Mouse (Mus musculus): Measurements from ENCODE around the gene Fbxo6. TPM values are rescaled to one million over a fixed set of nuclear protein-coding genes. Genes with fewer than 3 reads are reported as not detected.
"Not testable (repeated sequence)": the region's sequence is repeated elsewhere in the genome, so short reads cannot be mapped to it uniquely, and the experiment has no call there.

Gene Fbxo6
- total RNA-seq (2018; cell fraction: chromatin; rRNA removed) = 10 to 100 TPM in 19 of 26 experiments, 1 to 10 TPM in 7; 4.7 to 21.0 (median 12.7) TPM
- 10 to 100 TPM; 37.5 to 60.3 (median 50.6) TPM for total RNA-seq (2018; cell fraction: cytosol; rRNA removed)
- total RNA-seq (2018; cell fraction: nucleus; rRNA removed) = 10 to 100 TPM; 14.4 to 32.4 (median 23.2) TPM
- 31.9 to 51.1 TPM (median 41.3 TPM) in 3 replicates for polyA plus RNA-seq (2018)

GRCm38 (mm10) chr4:148151267-148152168, at the start of gene Fbxo6:
TSS of gene Fbxo6 (minus strand) at chr4:148152140.
- Histone ChIP-seq H3K27ac (peak within 1 kb of the TSS; percentile 75), H3K36me3 (ENCODE audit: inconsistent target) (peaks cover 29% of the 10 kb centered on the region), H3K79me2 (ENCODE audit: inconsistent target) (peaks cover 6% of the 10 kb centered on the region; the same call in 1 of the 2 replicates), H3K4me3 (ENCODE audit: inconsistent target) (peak within 1 kb of the TSS; percentile 69)
- under 1% methylated on average over 55 of the region's 67 CpGs for WGBS (ENCODE audit: missing documents)

GRCm38 (mm10) chr4:148198721-148199120, 46.8 kb upstream of the Fbxo6 start:
- H3K4me3 ChIP-seq (ENCODE audit: inconsistent target) = no peak overlapping the region
- H3K27ac ChIP-seq = no peak overlapping the region
- H3K79me2 ChIP-seq (ENCODE audit: inconsistent target) = no peaks in the 10 kb centered on the region
- WGBS (ENCODE audit: missing documents) = 68% methylated on average over 10 of the region's 10 CpGs
- no peaks in the 10 kb centered on the region for H3K36me3 ChIP-seq (ENCODE audit: inconsistent target)

DNA sequence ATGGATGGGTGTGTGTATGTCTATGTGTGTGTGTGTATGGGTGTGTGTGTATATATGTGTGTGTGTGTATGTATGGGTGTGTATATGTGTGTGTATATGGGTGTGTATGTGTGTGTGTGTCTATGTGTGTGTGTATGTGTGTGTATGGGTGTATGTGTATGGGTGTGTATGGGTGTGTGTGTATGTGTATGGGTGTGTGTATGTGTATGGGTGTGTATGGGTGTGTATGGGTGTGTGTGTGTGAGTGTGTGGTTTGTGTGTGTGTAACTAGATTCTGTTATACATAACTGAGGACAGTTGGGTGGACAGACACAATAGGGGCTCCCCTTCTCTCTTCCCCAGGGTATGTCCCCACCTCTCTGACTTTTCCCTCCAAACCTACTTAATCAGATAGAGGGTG, 42.5 kb upstream of the Fbxo6 start:
- no peaks in the 10 kb centered on the region for H3K36me3 ChIP-seq (ENCODE audit: inconsistent target)
- no peak overlapping the region for H3K27ac ChIP-seq
- no peaks in the 10 kb centered on the region for H3K79me2 ChIP-seq (ENCODE audit: inconsistent target)
- H3K4me3 ChIP-seq (ENCODE audit: inconsistent target) = no peak overlapping the region

DNA sequence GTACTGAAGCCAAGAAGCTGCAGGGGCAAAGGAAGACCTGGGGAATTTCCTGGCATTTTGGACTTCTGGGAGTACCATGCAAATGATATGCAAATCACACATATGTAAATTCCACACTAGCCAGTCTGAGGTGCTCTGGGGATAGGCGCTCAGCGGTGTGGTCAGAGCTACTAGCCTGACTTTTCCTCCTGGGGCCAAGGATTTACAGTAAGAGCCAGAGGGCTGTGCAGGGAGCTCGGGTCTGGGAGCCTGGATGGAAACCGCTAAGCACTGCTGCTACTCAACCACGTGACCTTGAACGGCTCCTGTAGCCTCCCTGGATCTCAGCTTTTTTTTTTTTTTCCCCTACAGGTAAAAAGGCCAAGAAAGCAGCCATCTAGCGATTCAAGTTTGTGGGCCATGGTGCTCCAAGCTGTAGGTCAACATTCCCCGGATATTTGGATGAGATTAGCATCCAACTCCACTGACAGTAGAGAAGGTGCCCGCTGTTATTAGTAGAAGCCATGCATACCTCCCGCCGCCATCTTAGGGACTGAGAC, 40.8 kb upstream of the Fbxo6 start:
- Histone ChIP-seq H3K27ac (no peak overlapping the region), H3K79me2 (ENCODE audit: inconsistent target) (no peaks in the 10 kb centered on the region), H3K4me3 (ENCODE audit: inconsistent target) (no peak overlapping the region), H3K36me3 (ENCODE audit: inconsistent target) (no peaks in the 10 kb centered on the region)
- 43% methylated on average over 11 of the region's 11 CpGs for WGBS (ENCODE audit: missing documents)

DNA sequence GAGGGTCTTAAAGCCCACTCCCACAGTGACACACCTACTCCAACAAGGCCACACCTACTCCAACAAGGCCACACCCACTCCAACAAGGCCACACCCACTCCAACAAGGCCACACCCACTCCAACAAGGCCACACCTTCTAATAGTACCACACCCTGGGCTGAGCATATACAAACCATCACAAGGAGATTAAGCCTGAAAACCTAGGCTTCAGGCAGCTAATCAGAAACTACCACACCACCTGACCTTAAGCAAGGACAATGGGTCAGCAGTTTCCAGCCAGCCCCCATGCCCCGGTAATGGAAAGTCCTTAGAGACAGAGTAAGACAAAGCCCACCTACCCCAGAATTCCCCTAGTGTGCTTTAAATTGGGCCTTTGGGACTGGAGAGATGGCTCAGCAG, 36.8 kb upstream of the Fbxo6 start:
- H3K27ac ChIP-seq; H3K4me3 ChIP-seq (ENCODE audit: inconsistent target); H3K79me2 ChIP-seq (ENCODE audit: inconsistent target); H3K36me3 ChIP-seq (ENCODE audit: inconsistent target): not testable (repeated sequence)
- 100% methylated on average over 1 of the region's 1 CpGs for WGBS (ENCODE audit: missing documents)

GRCm38 (mm10) chr4:148185819-148186218, 33.9 kb upstream of the Fbxo6 start:
- Histone ChIP-seq H3K27ac (no peak overlapping the region), H3K4me3 (ENCODE audit: inconsistent target) (no peak overlapping the region), H3K79me2 (ENCODE audit: inconsistent target) (no peaks in the 10 kb centered on the region), H3K36me3 (ENCODE audit: inconsistent target) (no peaks in the 10 kb centered on the region)
- 80% methylated on average over 4 of the region's 4 CpGs for WGBS (ENCODE audit: missing documents)

GRCm38 (mm10) chr4:148184564-148184963, 32.6 kb upstream of the Fbxo6 start:
- no peak overlapping the region for H3K27ac ChIP-seq
- H3K4me3 ChIP-seq (ENCODE audit: inconsistent target) = no peak overlapping the region
- no peaks in the 10 kb centered on the region for H3K36me3 ChIP-seq (ENCODE audit: inconsistent target)
- WGBS (ENCODE audit: missing documents) = 74% methylated on average over 9 of the region's 9 CpGs
- H3K79me2 ChIP-seq (ENCODE audit: inconsistent target) = no peaks in the 10 kb centered on the region

GRCm38 (mm10) chr4:148182363-148182762, 30.4 kb upstream of the Fbxo6 start:
- no peaks in the 10 kb centered on the region for H3K79me2 ChIP-seq (ENCODE audit: inconsistent target)
- H3K27ac ChIP-seq = no peak overlapping the region
- H3K4me3 ChIP-seq (ENCODE audit: inconsistent target) = no peak overlapping the region
- H3K36me3 ChIP-seq (ENCODE audit: inconsistent target) = no peaks in the 10 kb centered on the region
- 45% methylated on average over 8 of the region's 8 CpGs for WGBS (ENCODE audit: missing documents)

DNA sequence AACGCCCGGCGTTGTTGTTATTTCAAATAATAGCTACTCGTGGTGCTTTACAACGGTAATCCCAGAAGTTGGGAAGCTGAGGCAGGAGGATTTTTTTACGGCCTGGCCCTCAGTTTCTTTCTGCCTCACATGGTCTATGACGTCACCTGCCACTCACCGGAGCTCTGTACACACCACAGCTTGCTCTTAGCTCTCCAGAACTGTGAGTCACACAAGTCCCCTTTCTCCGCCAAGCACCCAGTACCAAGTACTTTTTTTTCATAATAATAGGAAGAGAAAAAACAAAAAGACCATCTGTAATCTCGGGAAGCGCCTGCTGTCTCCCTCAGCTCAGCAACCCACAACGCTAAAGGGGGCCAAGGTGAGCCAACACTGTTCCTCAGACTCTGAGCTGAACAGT, 29.5 kb upstream of the Fbxo6 start:
- Histone ChIP-seq H3K79me2 (ENCODE audit: inconsistent target) (no peaks in the 10 kb centered on the region), H3K4me3 (ENCODE audit: inconsistent target) (no peak overlapping the region), H3K36me3 (ENCODE audit: inconsistent target) (no peaks in the 10 kb centered on the region), H3K27ac (no peak overlapping the region)
- WGBS (ENCODE audit: missing documents) = 86% methylated on average over 12 of the region's 12 CpGs

DNA sequence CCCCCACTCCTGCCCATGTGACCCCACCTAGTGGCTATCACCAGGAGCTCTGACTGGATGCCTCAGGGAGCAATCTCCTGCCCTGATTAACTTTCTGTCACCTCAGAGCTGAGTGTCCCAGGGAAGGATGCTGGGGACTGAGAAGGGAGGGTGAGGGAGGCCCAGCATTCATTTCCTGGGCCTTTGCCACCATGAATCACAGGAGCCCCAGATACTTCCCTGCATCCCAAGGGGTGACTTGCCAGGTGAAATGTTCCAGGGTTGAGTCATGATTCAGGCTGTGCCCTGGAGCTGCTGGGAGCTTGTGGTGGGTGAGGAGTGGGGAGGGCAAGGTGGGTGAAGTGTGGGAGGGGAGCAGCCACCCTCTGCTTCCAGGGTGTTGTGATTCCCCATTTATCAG, 25.8 kb upstream of the Fbxo6 start:
- no peak overlapping the region for H3K4me3 ChIP-seq (ENCODE audit: inconsistent target)
- H3K36me3 ChIP-seq (ENCODE audit: inconsistent target) = no peaks in the 10 kb centered on the region
- H3K27ac ChIP-seq = no peak overlapping the region
- H3K79me2 ChIP-seq (ENCODE audit: inconsistent target) = no peaks in the 10 kb centered on the region

DNA sequence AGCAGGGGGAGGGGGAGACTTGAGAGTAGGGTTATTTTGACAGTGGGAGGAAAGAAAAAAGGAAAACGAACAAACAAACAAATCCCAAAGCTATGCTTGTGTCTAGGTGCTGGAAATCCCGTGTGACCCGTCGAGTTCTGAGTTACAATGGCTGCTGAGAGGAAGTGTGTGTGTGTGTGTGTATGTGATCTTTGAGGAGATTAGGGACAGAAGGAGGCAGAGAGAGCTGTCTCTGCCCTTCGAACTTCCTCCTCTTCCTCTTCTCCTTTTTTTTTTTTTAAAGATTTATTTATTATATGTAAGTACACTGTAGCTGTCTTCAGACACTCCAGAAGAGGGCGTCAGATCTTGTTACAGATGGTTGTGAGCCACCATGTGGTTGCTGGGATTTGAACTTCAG, 24.7 kb upstream of the Fbxo6 start:
- 8% methylated on average over 4 of the region's 6 CpGs for WGBS (ENCODE audit: missing documents)
- not testable (repeated sequence) for H3K4me3 ChIP-seq (ENCODE audit: inconsistent target)

DNA sequence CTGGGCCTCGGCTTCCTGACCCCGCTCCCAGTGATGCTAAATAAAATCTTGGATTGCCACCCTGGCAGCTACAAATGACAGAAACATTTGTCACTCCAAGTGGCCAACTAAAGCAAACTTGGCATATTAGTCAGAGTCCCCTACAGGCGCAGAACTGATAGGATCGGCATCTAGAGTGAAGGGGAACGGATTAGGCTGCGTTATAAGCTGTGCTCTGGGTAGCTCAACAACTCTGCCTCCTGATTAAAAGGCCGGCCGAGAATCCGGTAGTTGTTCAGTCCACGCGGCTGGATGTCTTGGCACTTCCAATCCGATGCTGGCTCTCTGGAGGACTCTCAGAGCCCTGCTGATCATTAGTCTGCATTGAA, 22.5 kb upstream of the Fbxo6 start:
- Histone ChIP-seq H3K27ac (no peak overlapping the region), H3K36me3 (ENCODE audit: inconsistent target) (no peaks in the 10 kb centered on the region), H3K4me3 (ENCODE audit: inconsistent target) (no peak overlapping the region), H3K79me2 (ENCODE audit: inconsistent target) (no peaks in the 10 kb centered on the region)
- WGBS (ENCODE audit: missing documents) = 33% methylated on average over 12 of the region's 12 CpGs

More for the DNA sequence above, 24.7 kb upstream of the Fbxo6 start:
- not testable (repeated sequence) for H3K27ac ChIP-seq; H3K36me3 ChIP-seq (ENCODE audit: inconsistent target); H3K79me2 ChIP-seq (ENCODE audit: inconsistent target)

GRCm38 (mm10) chr4:148173811-148174494, 22.0 kb upstream of the Fbxo6 start:
- Histone ChIP-seq H3K27ac (no peak overlapping the region), H3K79me2 (ENCODE audit: inconsistent target) (no peaks in the 10 kb centered on the region), H3K4me3 (ENCODE audit: inconsistent target) (no peak overlapping the region), H3K36me3 (ENCODE audit: inconsistent target) (no peaks in the 10 kb centered on the region)
- WGBS (ENCODE audit: missing documents) = 9% methylated on average over 30 of the region's 30 CpGs

GRCm38 (mm10) chr4:148171261-148171660, 19.3 kb upstream of the Fbxo6 start:
- Histone ChIP-seq H3K27ac (no peak overlapping the region), H3K36me3 (ENCODE audit: inconsistent target) (no peaks in the 10 kb centered on the region), H3K4me3 (ENCODE audit: inconsistent target) (no peak overlapping the region), H3K79me2 (ENCODE audit: inconsistent target) (no peaks in the 10 kb centered on the region)
- 82% methylated on average over 3 of the region's 3 CpGs for WGBS (ENCODE audit: missing documents)

DNA sequence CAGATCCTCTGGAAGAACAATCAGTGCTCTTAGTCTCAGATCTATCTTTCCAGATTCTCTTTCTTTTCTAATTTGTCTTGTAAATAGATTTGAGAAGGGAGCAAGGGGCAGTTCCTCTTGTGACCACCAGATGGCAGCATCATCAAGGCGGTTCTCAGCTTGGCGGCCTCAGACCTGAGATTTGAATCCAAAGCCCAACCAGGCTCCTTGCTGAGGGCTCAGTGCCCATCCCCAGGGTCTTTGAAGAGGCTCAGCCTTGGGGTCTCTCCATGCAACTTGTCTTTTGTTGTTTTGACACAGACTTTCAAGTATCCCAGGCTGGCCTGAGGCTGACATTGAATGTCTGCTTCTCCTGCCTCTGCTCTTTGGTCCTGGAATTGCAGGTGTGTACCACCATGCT, 18.9 kb upstream of the Fbxo6 start:
- no peaks in the 10 kb centered on the region for H3K79me2 ChIP-seq (ENCODE audit: inconsistent target)
- H3K27ac ChIP-seq = no peak overlapping the region
- H3K36me3 ChIP-seq (ENCODE audit: inconsistent target) = no peaks in the 10 kb centered on the region
- 0% methylated on average over 2 of the region's 2 CpGs for WGBS (ENCODE audit: missing documents)
- H3K4me3 ChIP-seq (ENCODE audit: inconsistent target) = no peak overlapping the region
